Comparison of ENCODE assay signal across 10 mouse cellular contexts in genomic region chr1:42917908-42918307, GRCm38 (mm10). TPM values are rescaled to one million over a fixed set of nuclear protein-coding genes. Genes with fewer than 3 reads are reported as not detected.
A peak's percentile ranks its signal among the peaks of the same experiment; 100 is the strongest.
DNase-seq lines count a peak whose midpoint lies in the region; ATAC-seq lines count a peak whose summit lies in the region.
"Had no signal": no experiment of that assay in that cellular context is flagged by ENCODE, and none has a peak within 500 bp of the region (broad histone marks: within the 10 kb centered on the region; RNA-seq: fewer than 3 reads in every experiment).

No protein-coding gene starts in this region.

- no peaks in the 10 kb centered on the region for H3K9me3 ChIP-seq in kidney, embryonic 16.5 days (ENCODE audit: low read length)
- no peaks in the 10 kb centered on the region for H3K9me3 ChIP-seq in embryonic facial prominence, embryonic 13.5 days
- H3K9me3 ChIP-seq in neural tube, embryonic 11.5 days (ENCODE audit: control insufficient read depth, low read length) = no peaks in the 10 kb centered on the region

- H3K9ac ChIP-seq in kidney, embryonic 16.5 days (replicated peaks; ENCODE audit: low read length) = no peak overlapping the region
- no peak overlapping the region for H3K9ac ChIP-seq in embryonic facial prominence, embryonic 13.5 days
- H3K9ac ChIP-seq in neural tube, embryonic 11.5 days (ENCODE audit: low read length) = no peak overlapping the region

- H3K4me1 ChIP-seq in kidney, embryonic 16.5 days (ENCODE audit: insufficient read depth, low read length) = peaks cover 5% of the 10 kb centered on the region; the same call in 1 of the 2 replicates
- peaks cover 14% of the 10 kb centered on the region; the same call in 1 of the 2 replicates for H3K4me1 ChIP-seq in embryonic facial prominence, embryonic 13.5 days
- no peaks in the 10 kb centered on the region for H3K4me1 ChIP-seq in neural tube, embryonic 11.5 days (ENCODE audit: control insufficient read depth, insufficient read depth, low read length)

- H3K4me3 ChIP-seq in kidney, embryonic 16.5 days (ENCODE audit: low read length) = 0 out of 2 replicates have a peak overlapping the region, but pooled peaks have one; percentile 8
- H3K4me3 ChIP-seq in embryonic facial prominence, embryonic 13.5 days = peak overlapping the region; percentile 12; the same call in 1 of the 2 replicates
- H3K4me3 ChIP-seq in neural tube, embryonic 11.5 days (ENCODE audit: low read depth, low read length) = no peak overlapping the region

- H3K4me2 ChIP-seq in kidney, embryonic 16.5 days (replicated peaks; ENCODE audit: low read depth, low read length) = peak overlapping the region; percentile 30; the same call in 1 of the 2 replicates
- peak overlapping the region; percentile 43 for H3K4me2 ChIP-seq in embryonic facial prominence, embryonic 13.5 days
- H3K4me2 ChIP-seq in neural tube, embryonic 11.5 days (ENCODE audit: low read depth) = no peak overlapping the region

- whole genome bisulfite sequencing in kidney, embryonic 16.5 days = 17% methylated on average over 4 of the region's 4 CpGs
- 11% methylated on average over 4 of the region's 4 CpGs for WGBS in embryonic facial prominence, embryonic 13.5 days
- 8% methylated on average over 4 of the region's 4 CpGs for WGBS in neural tube, embryonic 11.5 days

- no peak overlapping the region for H3K27ac ChIP-seq in kidney, embryonic 16.5 days (ENCODE audit: low read length)
- peak overlapping the region; percentile 83 for H3K27ac ChIP-seq in embryonic facial prominence, embryonic 13.5 days
- H3K27ac ChIP-seq in neural tube, embryonic 11.5 days (ENCODE audit: low read depth, low read length) = no peak overlapping the region

- no peaks in the 10 kb centered on the region for H3K27me3 ChIP-seq in kidney, embryonic 16.5 days (ENCODE audit: insufficient read depth, low read length)
- H3K27me3 ChIP-seq in embryonic facial prominence, embryonic 13.5 days = no peaks in the 10 kb centered on the region
- no peaks in the 10 kb centered on the region for H3K27me3 ChIP-seq in neural tube, embryonic 11.5 days (ENCODE audit: control insufficient read depth, insufficient read depth, low read length)

- no peaks in the 10 kb centered on the region for H3K36me3 ChIP-seq in kidney, embryonic 16.5 days (ENCODE audit: insufficient read depth, low read length)
- H3K36me3 ChIP-seq in embryonic facial prominence, embryonic 13.5 days = no peaks in the 10 kb centered on the region
- H3K36me3 ChIP-seq in neural tube, embryonic 11.5 days (ENCODE audit: control insufficient read depth, insufficient read depth, low read length) = no peaks in the 10 kb centered on the region

- no peak for DNase-seq in kidney, postnatal 36 days
- peak; percentile 59 for DNase-seq in NIH3T3 (ENCODE audit: low read depth)
- DNase-seq in neural tube, embryonic 11.5 days (ENCODE audit: low spot score) = peak; percentile 52
- no peak for DNase-seq in left cerebral cortex, adult 11 months (ENCODE audit: low spot score)
- no peak for DNase-seq in spleen, adult 18-20 months
- DNase-seq: adrenal gland, adult 2 months; cerebellum, postnatal 25 days; kidney, postnatal 10 days had no signal

- ATAC-seq in kidney, embryonic 16.5 days (ENCODE audit: low FRiP score, low TSS enrichment) = peak; percentile 32; the same call in 1 of the 2 replicates
- ATAC-seq in embryonic facial prominence, embryonic 13.5 days (ENCODE audit: insufficient number of reproducible peaks, insufficient read depth, low FRiP score, low TSS enrichment, low read depth) = 0 out of 2 replicates have a peak, but pooled peaks have one; percentile 67
- ATAC-seq in neural tube, embryonic 11.5 days (ENCODE audit: insufficient read depth, low FRiP score, low TSS enrichment) = peak; percentile 35; the same call in 1 of the 2 replicates

RNA-seq across cellular contexts. Expression of gene Gpr45, which starts 34.8 kb away (rescaled TPM):
- 10.3 and 11.3 TPM in 2 replicates for polyA plus RNA-seq in kidney, embryonic 16.5 days (2015; fragmentation: Nextera tagmentation; extraction: Ambion mirVana)
- polyA plus RNA-seq in embryonic facial prominence, embryonic 13.5 days (2015; fragmentation: Nextera tagmentation; extraction: Ambion mirVana) = 14.8 and 16.3 TPM in 2 replicates
- polyA plus RNA-seq in neural tube, embryonic 11.5 days (2014; fragmentation: Nextera tagmentation; extraction: Ambion mirVana) = 11.2 and 11.5 TPM in 2 replicates

Comparison
In these comparisons a context has a peak if more than half of its experiments do, and no peak if none do; other contexts are left out.
1. DNase-seq: peak in NIH3T3 (single experiment) and neural tube, embryonic 11.5 days (single experiment); none in kidney, postnatal 36 days (0 of 2), left cerebral cortex, adult 11 months (single experiment) and spleen, adult 18-20 months (0 of 2).
2. Peak in every context shown above with its lines, with median percentiles within 50 percentile points of each other: ATAC-seq.